Mouse (Mus musculus) hindbrain, embryonic 11.5 days (tissue): ENCODE data around the gene Cldn15. TPM values are rescaled to one million over a fixed set of nuclear protein-coding genes. Genes with fewer than 3 reads are reported as not detected.
"Not testable (repeated sequence)": the region's sequence is repeated elsewhere in the genome, so short reads cannot be mapped to it uniquely, and the experiment has no call there.

Experiments
- ATAC-seq: fragments of 200-750 bp; cut with Nextera tagmentation; 2 replicates; pipeline ENCODE4 v1.8.0; 2017; ENCODE audit warnings: mild to moderate bottlenecking, moderate TSS enrichment, moderate library complexity; ENCODE audit not compliant: low FRiP score
- DNase-seq: peaks from one replicate; pipeline ENCODE4 v3.0.0-alpha.2; 2015; ENCODE audit warnings: low spot score
- H3K27ac ChIP-seq: fragments of 300-500 bp; sonication (generic); 2 replicates; pipeline ENCODE4 v1.5.1; 2014; ENCODE audit warnings: mild to moderate bottlenecking, low read depth, low read length
- H3K27me3 ChIP-seq: fragments of 300-500 bp; sonication (generic); 2 replicates; pipeline ENCODE4 v1.6.1; 2014; ENCODE audit warnings: mild to moderate bottlenecking, low read length, moderate library complexity, mixed read lengths; ENCODE audit not compliant: control insufficient read depth, insufficient read depth
- H3K36me3 ChIP-seq: fragments of 300-500 bp; sonication (generic); 2 replicates; pipeline ENCODE4 v1.6.1; 2014; ENCODE audit warnings: mild to moderate bottlenecking, low read length, moderate library complexity, mixed read lengths; ENCODE audit not compliant: control insufficient read depth, insufficient read depth
- H3K4me1 ChIP-seq: fragments of 300-500 bp; sonication (generic); replicated peaks from 2 replicates; pipeline ENCODE4 v1.6.1; 2014; ENCODE audit warnings: low read length, mixed read lengths; ENCODE audit not compliant: control insufficient read depth, insufficient read depth
- H3K4me2 ChIP-seq: fragments of 300-500 bp; sonication (generic); replicated peaks from 2 replicates; pipeline ENCODE4 v1.6.1; 2014; ENCODE audit warnings: mild to moderate bottlenecking, low read depth, low read length
- H3K4me3 ChIP-seq: fragments of 300-500 bp; sonication (generic); 2 replicates; pipeline ENCODE4 v1.5.1; 2014; ENCODE audit warnings: low read depth, low read length
- H3K9ac ChIP-seq: fragments of 300-500 bp; sonication (generic); 2 replicates; pipeline ENCODE4 v1.6.1; 2014; ENCODE audit warnings: low read depth, low read length
- H3K9me3 ChIP-seq: fragments of 300-500 bp; sonication (generic); 2 replicates; pipeline ENCODE4 v1.6.1; 2016; ENCODE audit warnings: low read length; ENCODE audit not compliant: control insufficient read depth
- WGBS: fragments of 180-500 bp; shearing (Covaris S2); extraction: QIAGEN DNeasy Blood & Tissue Kit; methylation state at CpG from one replicate; pipeline ENCODE4 v1.1.7; 2014; 5-methylcytosine and 5-hydroxymethylcytosine counted together
- polyA plus RNA-seq: library from polyadenylated mRNA; unstranded; fragments of >200 nt; fragmentation: Nextera tagmentation; extraction: Ambion mirVana; gene quantifications from 2 replicates; pipeline ENCODE4 v1.2.1, GENCODE M21; 2014

The Cldn15 gene
- polyA plus RNA-seq, 1 experiment from 2014 or later, result 0.32 TPM

- H3K4me3 ChIP-seq, result no peak overlapping the region
- WGBS, result 81% methylated on average over 5 of the region's 5 CpGs
- DNase-seq (no peak), ATAC-seq (no peak)
- no peak overlapping the region for H3K27ac ChIP-seq
- H3K9ac ChIP-seq, result no peak overlapping the region
- no peaks in the 10 kb centered on the region for H3K9me3 ChIP-seq
- no peaks in the 10 kb centered on the region for H3K36me3 ChIP-seq
- H3K27me3 ChIP-seq, result no peaks in the 10 kb centered on the region
- no peak overlapping the region for H3K4me2 ChIP-seq
- H3K4me1 ChIP-seq, result no peaks in the 10 kb centered on the region
These were observed 33.5 kb upstream of the Cldn15 start for GRCm38 (mm10) chr5:136932956-136933355.

GRCm38 (mm10) chr5:136933930-136934329 is 32.5 kb upstream of the Cldn15 start:
- Histone ChIP-seq H3K36me3 (no peaks in the 10 kb centered on the region), H3K9ac (no peak overlapping the region), H3K9me3 (no peaks in the 10 kb centered on the region), H3K4me3 (no peak overlapping the region), H3K4me2 (no peak overlapping the region), H3K4me1 (no peaks in the 10 kb centered on the region), H3K27ac (no peak overlapping the region), H3K27me3 (no peaks in the 10 kb centered on the region)
- ATAC-seq (no peak), DNase-seq (no peak)
- WGBS, result 83% methylated on average over 6 of the region's 6 CpGs

GRCm38 (mm10) chr5:136935905-136936695 is 30.3 kb upstream of the Cldn15 start:
- Histone ChIP-seq H3K4me2 (no peak overlapping the region), H3K36me3 (no peaks in the 10 kb centered on the region), H3K27me3 (no peaks in the 10 kb centered on the region), H3K9ac (no peak overlapping the region), H3K4me3 (no peak overlapping the region), H3K9me3 (no peaks in the 10 kb centered on the region), H3K4me1 (no peaks in the 10 kb centered on the region), H3K27ac (no peak overlapping the region)
- DNase-seq, result no peak
- 71% methylated on average over 7 of the region's 7 CpGs for WGBS
- ATAC-seq, result no peak

GRCm38 (mm10) chr5:136936750-136937149 is 29.7 kb upstream of the Cldn15 start:
- Histone ChIP-seq H3K9me3 (no peaks in the 10 kb centered on the region), H3K36me3 (no peaks in the 10 kb centered on the region), H3K4me3 (no peak overlapping the region), H3K27ac (no peak overlapping the region), H3K4me2 (no peak overlapping the region), H3K9ac (no peak overlapping the region), H3K4me1 (no peaks in the 10 kb centered on the region), H3K27me3 (no peaks in the 10 kb centered on the region)
- ATAC-seq (no peak), DNase-seq (no peak)
- WGBS, result 87% methylated on average over 6 of the region's 6 CpGs

- Histone ChIP-seq H3K9ac (no peak overlapping the region), H3K36me3 (no peaks in the 10 kb centered on the region), H3K27ac (no peak overlapping the region), H3K4me1 (no peaks in the 10 kb centered on the region), H3K4me2 (no peak overlapping the region), H3K9me3 (no peaks in the 10 kb centered on the region), H3K4me3 (no peak overlapping the region), H3K27me3 (no peaks in the 10 kb centered on the region)
- WGBS, result 90% methylated on average over 5 of the region's 5 CpGs
- ATAC-seq, result no peak
- DNase-seq, result no peak
These were observed 28.8 kb upstream of the Cldn15 start for GRCm38 (mm10) chr5:136937621-136938020.

- Histone ChIP-seq H3K36me3 (no peaks in the 10 kb centered on the region), H3K27ac (no peak overlapping the region), H3K4me2 (no peak overlapping the region), H3K9me3 (no peaks in the 10 kb centered on the region), H3K4me1 (no peaks in the 10 kb centered on the region), H3K27me3 (no peaks in the 10 kb centered on the region), H3K4me3 (no peak overlapping the region), H3K9ac (no peak overlapping the region)
- ATAC-seq (no peak), DNase-seq (peak; percentile 9)
- WGBS, result 63% methylated on average over 7 of the region's 7 CpGs
These were observed 27.1 kb upstream of the Cldn15 start for GRCm38 (mm10) chr5:136939284-136939683.

- not testable (repeated sequence) for ATAC-seq
These were observed 26.4 kb upstream of the Cldn15 start for GRCm38 (mm10) chr5:136940029-136940428.

GRCm38 (mm10) chr5:136940845-136941560 is 25.4 kb upstream of the Cldn15 start:
- Histone ChIP-seq H3K9ac (no peak overlapping the region), H3K4me1 (no peaks in the 10 kb centered on the region), H3K36me3 (no peaks in the 10 kb centered on the region), H3K4me3 (no peak overlapping the region), H3K27ac (no peak overlapping the region), H3K27me3 (no peaks in the 10 kb centered on the region), H3K9me3 (no peaks in the 10 kb centered on the region), H3K4me2 (no peak overlapping the region)
- DNase-seq, result no peak
- ATAC-seq, result no peak
- WGBS, result 86% methylated on average over 12 of the region's 12 CpGs

More at GRCm38 (mm10) chr5:136940029-136940428, 26.4 kb upstream of the Cldn15 start:
- not testable (repeated sequence) for H3K4me1 ChIP-seq, DNase-seq, H3K9me3 ChIP-seq, H3K27me3 ChIP-seq, H3K27ac ChIP-seq, H3K4me3 ChIP-seq, H3K36me3 ChIP-seq, H3K4me2 ChIP-seq, H3K9ac ChIP-seq
- 91% methylated on average over 6 of the region's 6 CpGs for WGBS

GRCm38 (mm10) chr5:136942781-136943180 is 23.6 kb upstream of the Cldn15 start:
- DNase-seq, result no peak
- WGBS, result 83% methylated on average over 3 of the region's 3 CpGs
- no peak overlapping the region for H3K4me2 ChIP-seq
- H3K36me3 ChIP-seq, result no peaks in the 10 kb centered on the region
- no peak for ATAC-seq
- no peak overlapping the region for H3K9ac ChIP-seq
- H3K27me3 ChIP-seq, result no peaks in the 10 kb centered on the region
- H3K27ac ChIP-seq, result no peak overlapping the region
- H3K4me1 ChIP-seq, result no peaks in the 10 kb centered on the region
- H3K4me3 ChIP-seq, result no peak overlapping the region
- H3K9me3 ChIP-seq, result no peaks in the 10 kb centered on the region
